Mouse (Mus musculus): ENCODE results near the gene Lfng. TPM values are rescaled to one million over a fixed set of nuclear protein-coding genes. Genes with fewer than 3 reads are reported as not detected.

Gene Lfng
- polyA plus RNA-seq, 1 experiment from 2014 or later = 9.0 TPM

GRCm38 (mm10) chr5:140608634-140609015 lies 1.5 kb downstream of the Lfng start:
- WGBS = 3% methylated on average over 16 of the region's 16 CpGs
- H3K4me3 ChIP-seq (ENCODE audit: low read depth, low read length) = peak overlapping the region; percentile 40
- H3K36me3 ChIP-seq (ENCODE audit: control insufficient read depth, insufficient read depth, low read length) = no peaks in the 10 kb centered on the region
- H3K27me3 ChIP-seq (ENCODE audit: control insufficient read depth, insufficient read depth, low read length) = peaks cover 50% of the 10 kb centered on the region
- no peaks in the 10 kb centered on the region for H3K9me3 ChIP-seq (ENCODE audit: control insufficient read depth, low read length)
- H3K4me2 ChIP-seq (ENCODE audit: low read depth, severe bottlenecking) = peak overlapping the region; percentile 70
- peaks cover 42% of the 10 kb centered on the region for H3K4me1 ChIP-seq (ENCODE audit: control insufficient read depth, insufficient read depth, low read length)
- DNase-seq (ENCODE audit: low spot score) (peak; percentile 45), ATAC-seq (ENCODE audit: insufficient number of reproducible peaks, low FRiP score, low TSS enrichment, low read depth) (no peak)
- 0 out of 2 replicates have a peak overlapping the region, but pooled peaks have one; percentile 30 for H3K27ac ChIP-seq (replicated peaks; ENCODE audit: low read depth, low read length)
- peak overlapping the region; percentile 45 for H3K9ac ChIP-seq (ENCODE audit: low read length)

GRCm38 (mm10) chr5:140609511-140610272 lies 2.6 kb downstream of the Lfng start:
- WGBS = 21% methylated on average over 13 of the region's 13 CpGs
- Histone ChIP-seq H3K9me3 (ENCODE audit: control insufficient read depth, low read length) (no peaks in the 10 kb centered on the region), H3K36me3 (ENCODE audit: control insufficient read depth, insufficient read depth, low read length) (0 out of 2 replicates have a peak, but pooled peaks cover 2% of the 10 kb centered on the region), H3K27ac (replicated peaks; ENCODE audit: low read depth, low read length) (0 out of 2 replicates have a peak overlapping the region, but pooled peaks have one; percentile 21), H3K9ac (ENCODE audit: low read length) (no peak overlapping the region), H3K4me3 (ENCODE audit: low read depth, low read length) (peak overlapping the region; percentile 40), H3K27me3 (ENCODE audit: control insufficient read depth, insufficient read depth, low read length) (peaks cover 50% of the 10 kb centered on the region), H3K4me2 (ENCODE audit: low read depth, severe bottlenecking) (peak overlapping the region; percentile 70), H3K4me1 (ENCODE audit: control insufficient read depth, insufficient read depth, low read length) (peaks cover 42% of the 10 kb centered on the region)
- ATAC-seq (ENCODE audit: insufficient number of reproducible peaks, low FRiP score, low TSS enrichment, low read depth) = no peak
- no peak for DNase-seq (ENCODE audit: low spot score)

- DNase-seq (ENCODE audit: low spot score) (no peak), ATAC-seq (ENCODE audit: insufficient number of reproducible peaks, low FRiP score, low TSS enrichment, low read depth) (no peak)
- Histone ChIP-seq H3K4me1 (ENCODE audit: control insufficient read depth, insufficient read depth, low read length) (peaks cover 42% of the 10 kb centered on the region), H3K27me3 (ENCODE audit: control insufficient read depth, insufficient read depth, low read length) (peaks cover 50% of the 10 kb centered on the region), H3K36me3 (ENCODE audit: control insufficient read depth, insufficient read depth, low read length) (0 out of 2 replicates have a peak, but pooled peaks cover 2% of the 10 kb centered on the region), H3K9me3 (ENCODE audit: control insufficient read depth, low read length) (no peaks in the 10 kb centered on the region), H3K9ac (ENCODE audit: low read length) (peak overlapping the region; percentile 49), H3K27ac (replicated peaks; ENCODE audit: low read depth, low read length) (no peak overlapping the region; the same call in 1 of the 2 replicates), H3K4me3 (ENCODE audit: low read depth, low read length) (peak overlapping the region; percentile 20), H3K4me2 (ENCODE audit: low read depth, severe bottlenecking) (peak overlapping the region; percentile 50)
- 1% methylated on average over 29 of the region's 30 CpGs for WGBS
Measured at GRCm38 (mm10) chr5:140610273-140611011, 3.3 kb downstream of the Lfng start.

GRCm38 (mm10) chr5:140611021-140611583 lies 4.0 kb downstream of the Lfng start:
- peak overlapping the region; percentile 49 for H3K9ac ChIP-seq (ENCODE audit: low read length)
- H3K27me3 ChIP-seq (ENCODE audit: control insufficient read depth, insufficient read depth, low read length) = peaks cover 47% of the 10 kb centered on the region
- peak overlapping the region; percentile 50 for H3K4me2 ChIP-seq (ENCODE audit: low read depth, severe bottlenecking)
- H3K4me3 ChIP-seq (ENCODE audit: low read depth, low read length) = peak overlapping the region; percentile 20
- 0 out of 2 replicates have a peak, but pooled peaks cover 2% of the 10 kb centered on the region for H3K36me3 ChIP-seq (ENCODE audit: control insufficient read depth, insufficient read depth, low read length)
- no peaks in the 10 kb centered on the region for H3K9me3 ChIP-seq (ENCODE audit: control insufficient read depth, low read length)
- H3K4me1 ChIP-seq (ENCODE audit: control insufficient read depth, insufficient read depth, low read length) = peaks cover 38% of the 10 kb centered on the region
- WGBS = 11% methylated on average over 21 of the region's 21 CpGs
- H3K27ac ChIP-seq (replicated peaks; ENCODE audit: low read depth, low read length) = no peak overlapping the region; the same call in 1 of the 2 replicates
- DNase-seq (ENCODE audit: low spot score) (peak; percentile 62), ATAC-seq (ENCODE audit: insufficient number of reproducible peaks, low FRiP score, low TSS enrichment, low read depth) (no peak)

- ATAC-seq (ENCODE audit: insufficient number of reproducible peaks, low FRiP score, low TSS enrichment, low read depth) (no peak), DNase-seq (ENCODE audit: low spot score) (no peak)
- H3K4me2 ChIP-seq (ENCODE audit: low read depth, severe bottlenecking) = peak overlapping the region; percentile 50
- 28% methylated on average over 15 of the region's 15 CpGs for WGBS
- H3K27me3 ChIP-seq (ENCODE audit: control insufficient read depth, insufficient read depth, low read length) = peaks cover 42% of the 10 kb centered on the region
- H3K36me3 ChIP-seq (ENCODE audit: control insufficient read depth, insufficient read depth, low read length) = 0 out of 2 replicates have a peak, but pooled peaks cover 2% of the 10 kb centered on the region
- no peak overlapping the region for H3K27ac ChIP-seq (replicated peaks; ENCODE audit: low read depth, low read length)
- no peaks in the 10 kb centered on the region for H3K9me3 ChIP-seq (ENCODE audit: control insufficient read depth, low read length)
- H3K9ac ChIP-seq (ENCODE audit: low read length) = no peak overlapping the region
- peaks cover 32% of the 10 kb centered on the region for H3K4me1 ChIP-seq (ENCODE audit: control insufficient read depth, insufficient read depth, low read length)
- peak overlapping the region; percentile 20; the same call in 1 of the 2 replicates for H3K4me3 ChIP-seq (ENCODE audit: low read depth, low read length)
Measured at GRCm38 (mm10) chr5:140611611-140612185, 4.6 kb downstream of the Lfng start.

GRCm38 (mm10) chr5:140612191-140612590 lies 5.1 kb downstream of the Lfng start:
- Histone ChIP-seq H3K4me3 (ENCODE audit: low read depth, low read length) (no peak overlapping the region), H3K27ac (replicated peaks; ENCODE audit: low read depth, low read length) (no peak overlapping the region), H3K36me3 (ENCODE audit: control insufficient read depth, insufficient read depth, low read length) (0 out of 2 replicates have a peak, but pooled peaks cover 2% of the 10 kb centered on the region), H3K4me1 (ENCODE audit: control insufficient read depth, insufficient read depth, low read length) (peaks cover 28% of the 10 kb centered on the region), H3K4me2 (ENCODE audit: low read depth, severe bottlenecking) (0 out of 2 replicates have a peak overlapping the region, but pooled peaks have one; percentile 1), H3K9me3 (ENCODE audit: control insufficient read depth, low read length) (no peaks in the 10 kb centered on the region), H3K9ac (ENCODE audit: low read length) (no peak overlapping the region), H3K27me3 (ENCODE audit: control insufficient read depth, insufficient read depth, low read length) (peaks cover 42% of the 10 kb centered on the region)
- no peak for DNase-seq (ENCODE audit: low spot score)
- no peak for ATAC-seq (ENCODE audit: insufficient number of reproducible peaks, low FRiP score, low TSS enrichment, low read depth)
- 55% methylated on average over 18 of the region's 18 CpGs for WGBS

GRCm38 (mm10) chr5:140614141-140614540 lies 7.0 kb downstream of the Lfng start:
- H3K9me3 ChIP-seq (ENCODE audit: control insufficient read depth, low read length) = no peaks in the 10 kb centered on the region
- ATAC-seq (ENCODE audit: insufficient number of reproducible peaks, low FRiP score, low TSS enrichment, low read depth) = no peak
- H3K4me3 ChIP-seq (ENCODE audit: low read depth, low read length) = no peak overlapping the region
- no peak overlapping the region for H3K4me2 ChIP-seq (ENCODE audit: low read depth, severe bottlenecking)
- H3K27me3 ChIP-seq (ENCODE audit: control insufficient read depth, insufficient read depth, low read length) = peaks cover 28% of the 10 kb centered on the region
- no peak overlapping the region for H3K27ac ChIP-seq (replicated peaks; ENCODE audit: low read depth, low read length)
- no peak overlapping the region for H3K9ac ChIP-seq (ENCODE audit: low read length)
- 0 out of 2 replicates have a peak, but pooled peaks cover 2% of the 10 kb centered on the region for H3K36me3 ChIP-seq (ENCODE audit: control insufficient read depth, insufficient read depth, low read length)
- 95% methylated on average over 10 of the region's 10 CpGs for WGBS
- no peak for DNase-seq (ENCODE audit: low spot score)
- peaks cover 26% of the 10 kb centered on the region for H3K4me1 ChIP-seq (ENCODE audit: control insufficient read depth, insufficient read depth, low read length)

- peaks cover 20% of the 10 kb centered on the region for H3K4me1 ChIP-seq (ENCODE audit: control insufficient read depth, insufficient read depth, low read length)
- ATAC-seq (ENCODE audit: insufficient number of reproducible peaks, low FRiP score, low TSS enrichment, low read depth) (no peak), DNase-seq (ENCODE audit: low spot score) (no peak)
- 87% methylated on average over 4 of the region's 4 CpGs for whole genome bisulfite sequencing
- H3K9ac ChIP-seq (ENCODE audit: low read length) = no peak overlapping the region
- no peak overlapping the region for H3K27ac ChIP-seq (replicated peaks; ENCODE audit: low read depth, low read length)
- 0 out of 2 replicates have a peak, but pooled peaks cover 2% of the 10 kb centered on the region for H3K36me3 ChIP-seq (ENCODE audit: control insufficient read depth, insufficient read depth, low read length)
- no peaks in the 10 kb centered on the region for H3K9me3 ChIP-seq (ENCODE audit: control insufficient read depth, low read length)
- H3K4me3 ChIP-seq (ENCODE audit: low read depth, low read length) = no peak overlapping the region
- no peak overlapping the region for H3K4me2 ChIP-seq (ENCODE audit: low read depth, severe bottlenecking)
- peaks cover 21% of the 10 kb centered on the region for H3K27me3 ChIP-seq (ENCODE audit: control insufficient read depth, insufficient read depth, low read length)
Measured at GRCm38 (mm10) chr5:140614837-140615236, 7.7 kb downstream of the Lfng start.
